Mouse (Mus musculus) G1E-ER4 (cell line): ENCODE data around the gene Gm10378. TPM values are rescaled to one million over a fixed set of nuclear protein-coding genes. Genes with fewer than 3 reads are reported as not detected.
"Not testable (repeated sequence)": the region's sequence is repeated elsewhere in the genome, so short reads cannot be mapped to it uniquely, and the experiment has no call there.

ENCODE experiments used
- GATA1 ChIP-seq: IDR thresholded peaks from one replicate; pipeline ENCODE4 v1.8.0; 2012; ENCODE audit warnings: low read length, inconsistent platforms
- polyA plus RNA-seq: library from polyadenylated mRNA; stranded (reverse); fragments of >175 nt; gene quantifications from 2 replicates; pipeline ENCODE4 v1.2.3, GENCODE M21; 2012

Gene Gm10378
- polyA plus RNA-seq, result not detected in 2 replicates

GRCm38 (mm10) chr14:42655638-42656037 lies at the start of gene Gm10378:
Gene Gm10378 (plus strand): TSS chr14:42655938.
- TF ChIP-seq GATA1, result not testable (repeated sequence)

- not testable (repeated sequence) for TF ChIP-seq GATA1
Measured at GRCm38 (mm10) chr14:42641817-42642216, 13.9 kb upstream of the Gm10378 start, which contains the start of gene Gm3633. Gene Gm3633 (minus strand): TSS chr14:42641917.

Other genes with a start within 250 kb of the Gm10378 start
- not detected in 2 replicates for gene Gm8005, start 216.3 kb upstream of the Gm10378 start, polyA plus RNA-seq
- not detected in 2 replicates for gene Gm8011, start 192.1 kb upstream of the Gm10378 start, polyA plus RNA-seq
- not detected in 2 replicates for gene Gm8020, start 153.6 kb upstream of the Gm10378 start, polyA plus RNA-seq
- not detected in 2 replicates for gene Gm8024, start 131.7 kb upstream of the Gm10378 start, polyA plus RNA-seq
- not detected in 2 replicates for gene Gm17124, start 56.1 kb upstream of the Gm10378 start, polyA plus RNA-seq
- gene Gm3633, start 14.0 kb upstream of the Gm10378 start, polyA plus RNA-seq, result not detected in 2 replicates
- not detected in 2 replicates for gene Gm3015, start 112.9 kb downstream of the Gm10378 start, polyA plus RNA-seq
- not detected in 2 replicates for gene Gm10377, start 142.0 kb downstream of the Gm10378 start, polyA plus RNA-seq
- not detected in 2 replicates for gene Gm21977, start 197.5 kb downstream of the Gm10378 start, polyA plus RNA-seq